Mouse (Mus musculus) kidney, postnatal 0 days (tissue): Measurements from ENCODE around the gene Mtif2. TPM values are rescaled to one million over a fixed set of nuclear protein-coding genes. Genes with fewer than 3 reads are reported as not detected.
A peak's percentile ranks its signal among the peaks of the same experiment; 100 is the strongest.

ENCODE experiments used
- ATAC-seq: fragments of 200-750 bp; cut with Nextera tagmentation; replicated peaks from 2 replicates; pipeline ENCODE4 v1.8.0; 2017; ENCODE audit warnings: low read depth, moderate number of reproducible peaks, moderate TSS enrichment, moderate library complexity; ENCODE audit not compliant: low FRiP score
- DNase-seq: peaks from one replicate; pipeline ENCODE4 v3.0.0-alpha.2; 2016; ENCODE audit warnings: low spot score
- H3K27ac ChIP-seq: fragments of 300-500 bp; sonication (generic); 2 replicates; pipeline ENCODE4 v1.5.1; 2014; ENCODE audit warnings: mild to moderate bottlenecking
- H3K27me3 ChIP-seq: fragments of 300-500 bp; sonication (generic); 2 replicates; pipeline ENCODE4 v1.6.1; 2014; ENCODE audit warnings: low read length, mixed read lengths; ENCODE audit not compliant: insufficient read depth
- H3K36me3 ChIP-seq: fragments of 300-500 bp; sonication (generic); 2 replicates; pipeline ENCODE4 v1.6.1; 2014; ENCODE audit warnings: low read length, mixed read lengths; ENCODE audit not compliant: insufficient read depth
- H3K4me1 ChIP-seq: fragments of 300-500 bp; sonication (generic); replicated peaks from 2 replicates; pipeline ENCODE4 v1.6.1; 2014; ENCODE audit warnings: antibody characterized with exemption, low read length, mixed read lengths; ENCODE audit not compliant: insufficient read depth
- H3K4me2 ChIP-seq: fragments of 300-500 bp; sonication (generic); 2 replicates; pipeline ENCODE4 v1.6.1; 2014; ENCODE audit warnings: mild to moderate bottlenecking, low read length, moderate library complexity, mixed read lengths
- H3K4me3 ChIP-seq: fragments of 300-500 bp; sonication (generic); replicated peaks from 2 replicates; pipeline ENCODE4 v1.5.1; 2014; ENCODE audit warnings: low read depth, low read length
- H3K9ac ChIP-seq: fragments of 300-500 bp; sonication (generic); 2 replicates; pipeline ENCODE4 v1.6.1; 2014; ENCODE audit warnings: low read depth, low read length
- H3K9me3 ChIP-seq: fragments of 300-500 bp; sonication (generic); replicated peaks from 2 replicates; pipeline ENCODE4 v1.6.1; 2016; ENCODE audit warnings: low read length, inconsistent platforms, mixed read lengths
- CTCF ChIP-seq: IDR thresholded peaks from 2 replicates; pipeline ENCODE4 v1.5.1; 2016; ENCODE audit warnings: antibody characterized with exemption, low read depth, mild to moderate bottlenecking, moderate library complexity
- WGBS: fragments of 180-500 bp; shearing (Covaris S2); extraction: QIAGEN DNeasy Blood & Tissue Kit; methylation state at CpG from one replicate; pipeline ENCODE4 v1.1.7; 2014; 5-methylcytosine and 5-hydroxymethylcytosine counted together
- polyA plus RNA-seq: library from polyadenylated mRNA; unstranded; fragments of >200 nt; fragmentation: Nextera tagmentation; extraction: Ambion mirVana; gene quantifications from 2 replicates; pipeline ENCODE4 v1.2.1, GENCODE M21; 2015

The Mtif2 gene
- 28.5 and 30.4 TPM in 2 replicates for polyA plus RNA-seq

DNA sequence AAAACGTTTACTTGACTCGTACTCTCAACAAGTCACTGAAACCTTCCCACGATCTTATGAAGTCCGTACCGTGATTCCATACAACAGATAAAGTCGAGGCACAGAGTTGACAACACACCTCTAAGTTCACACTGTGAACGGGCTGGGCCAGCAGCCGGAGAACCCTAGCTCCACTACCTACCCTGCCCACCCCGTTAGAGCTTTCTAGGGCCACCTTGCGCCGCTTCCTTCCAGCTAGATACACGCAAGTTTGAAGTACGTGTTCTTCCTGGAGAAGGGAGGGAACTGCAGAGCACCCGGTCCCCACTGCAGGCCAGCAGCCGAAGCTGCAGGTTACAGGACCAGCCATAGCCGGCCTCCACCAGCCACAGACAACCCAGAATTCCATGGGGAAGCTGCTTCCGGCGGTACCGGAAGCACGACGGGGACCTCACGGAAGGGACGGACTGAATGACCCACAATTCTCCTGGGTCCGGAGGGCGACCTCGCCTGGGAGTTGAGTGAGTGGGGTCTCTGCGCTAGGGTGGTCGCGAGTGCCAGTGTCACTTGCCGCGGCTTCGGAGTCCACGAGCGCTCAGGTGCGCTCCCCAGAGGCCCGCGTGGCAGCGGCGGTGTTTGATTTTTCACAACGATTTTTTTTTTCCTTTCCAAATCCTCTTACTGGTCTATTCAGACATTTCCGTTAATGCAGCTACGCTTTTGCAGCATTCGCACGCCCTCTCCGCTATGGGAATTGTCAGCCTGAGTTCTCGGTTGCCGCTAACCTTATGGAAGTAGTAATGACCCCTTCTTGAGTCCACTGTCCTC lies at the start of gene Mtif2:
Mtif2 (plus strand) TSS at position 421 of the 807 bp plus-strand sequence.
- Histone ChIP-seq H3K4me1 (no peaks in the 10 kb centered on the region; the same call in 1 of the 2 replicates), H3K27me3 (no peaks in the 10 kb centered on the region), H3K9ac (peak within 1 kb of the TSS; percentile 58), H3K36me3 (0 out of 2 replicates have a peak, but pooled peaks cover 4% of the 10 kb centered on the region), H3K4me2 (peak within 1 kb of the TSS; percentile 81), H3K4me3 (peak within 1 kb of the TSS; percentile 59), H3K27ac (peak within 1 kb of the TSS; percentile 90), H3K9me3 (no peaks in the 10 kb centered on the region)
- peak; percentile 19; the same call in 1 of the 2 replicates for TF ChIP-seq CTCF
- DNase-seq (peak; percentile 93), ATAC-seq (peak; percentile 99)
- WGBS, result 2% methylated on average over 47 of the region's 47 CpGs

DNA sequence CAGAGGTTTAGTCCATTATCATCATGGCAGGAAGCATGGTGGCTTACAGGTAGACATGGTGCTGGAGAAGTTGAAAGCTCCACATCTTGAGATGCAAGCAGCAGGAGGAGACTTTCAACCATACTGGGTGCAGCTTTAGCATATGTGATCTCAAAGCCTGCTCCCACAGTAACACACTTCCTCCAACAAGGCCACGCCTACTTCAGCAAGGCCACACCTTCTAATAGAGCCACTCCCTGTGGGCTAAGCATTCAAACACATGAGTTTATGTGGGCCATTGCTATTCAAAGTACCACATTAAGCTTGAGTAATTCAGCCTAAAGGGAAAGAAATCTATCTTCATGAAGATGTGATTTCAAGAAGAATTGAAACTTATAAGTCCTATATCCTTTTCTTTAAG lies 33.1 kb upstream of the Mtif2 start:
- no peak for ATAC-seq
- no peak overlapping the region for H3K4me2 ChIP-seq
- no peak overlapping the region for H3K4me3 ChIP-seq
- no peak overlapping the region for H3K9ac ChIP-seq
- no peaks in the 10 kb centered on the region for H3K27me3 ChIP-seq
- no peaks in the 10 kb centered on the region for H3K4me1 ChIP-seq
- no peak overlapping the region for H3K27ac ChIP-seq
- no peak for DNase-seq
- no peaks in the 10 kb centered on the region for H3K36me3 ChIP-seq
- no peak for TF ChIP-seq CTCF
- 94% methylated on average over 1 of the region's 1 CpGs for WGBS
- H3K9me3 ChIP-seq, result no peaks in the 10 kb centered on the region

DNA sequence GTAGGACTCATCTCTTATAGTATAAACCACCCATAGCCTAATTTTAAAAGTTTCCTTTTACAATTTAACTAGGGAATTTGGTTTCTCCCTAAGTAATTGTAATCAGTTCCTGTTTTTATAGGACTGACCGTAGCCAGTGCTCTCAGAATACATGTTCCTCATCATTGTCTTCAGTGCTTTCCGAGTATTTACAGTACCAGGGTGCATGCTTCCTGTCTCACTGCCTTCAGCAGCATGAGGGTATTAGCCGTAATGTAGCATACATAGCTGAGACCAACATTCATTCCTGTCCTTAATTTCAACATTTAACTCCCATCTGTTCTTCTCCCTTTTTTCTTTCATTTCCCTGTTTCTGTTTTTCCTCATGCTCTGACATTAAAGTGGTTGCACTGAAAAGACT lies 29.2 kb upstream of the Mtif2 start:
- H3K27ac ChIP-seq, result no peak overlapping the region
- peaks cover 10% of the 10 kb centered on the region; the same call in 1 of the 2 replicates for H3K36me3 ChIP-seq
- no peak for ATAC-seq

DNA sequence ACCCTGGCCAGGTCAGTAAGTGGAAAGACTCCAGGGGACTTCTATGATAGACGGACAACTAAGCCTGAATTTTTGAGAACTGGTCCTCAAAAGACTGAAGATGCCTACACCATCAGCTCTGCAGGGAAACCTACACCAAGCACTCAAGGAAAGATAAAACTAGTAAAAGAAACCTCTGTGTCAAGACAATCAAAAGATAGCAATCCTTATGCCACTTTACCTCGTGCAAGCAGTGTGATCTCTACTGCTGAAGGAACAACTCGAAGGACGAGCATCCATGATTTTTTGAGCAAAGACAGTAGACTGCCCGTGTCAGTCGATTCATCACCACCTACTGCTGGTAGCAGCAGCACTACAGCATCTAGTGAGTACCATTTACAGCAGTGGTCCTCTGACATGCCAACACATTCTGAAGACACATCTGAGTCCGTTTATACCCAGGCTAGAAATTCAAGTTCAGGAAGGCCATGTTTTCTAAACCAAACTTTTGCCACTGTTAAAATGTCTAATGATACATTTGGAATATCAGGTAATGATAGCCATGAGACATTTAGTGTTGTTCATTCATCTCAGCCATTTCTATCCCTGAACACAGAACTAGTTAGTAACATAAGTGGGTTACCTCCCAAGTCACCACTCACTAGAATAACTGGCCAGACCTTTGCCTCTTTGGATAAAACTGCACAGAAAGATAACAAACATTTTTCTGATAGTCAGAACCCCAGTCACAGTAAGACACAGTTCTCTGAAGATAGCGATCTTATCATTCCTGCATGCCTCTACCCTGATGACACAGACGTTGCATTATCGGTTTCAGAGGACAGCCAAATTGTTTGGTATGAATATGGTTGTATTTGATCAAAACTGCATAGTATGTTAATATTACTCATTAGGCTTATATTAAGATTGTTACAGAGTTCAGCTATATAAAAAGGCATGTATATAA lies 22.0 kb upstream of the Mtif2 start:
- Histone ChIP-seq H3K36me3 (peaks cover 19% of the 10 kb centered on the region; the same call in 1 of the 2 replicates), H3K27ac (no peak overlapping the region), H3K27me3 (no peaks in the 10 kb centered on the region), H3K4me2 (no peak overlapping the region), H3K9me3 (no peaks in the 10 kb centered on the region), H3K4me3 (no peak overlapping the region), H3K4me1 (no peaks in the 10 kb centered on the region), H3K9ac (no peak overlapping the region)
- DNase-seq (no peak), ATAC-seq (no peak)
- no peak for TF ChIP-seq CTCF
- 91% methylated on average over 10 of the region's 10 CpGs for WGBS

More for the DNA sequence above, 29.2 kb upstream of the Mtif2 start:
- Histone ChIP-seq H3K9me3 (no peaks in the 10 kb centered on the region), H3K4me2 (no peak overlapping the region), H3K4me1 (no peaks in the 10 kb centered on the region), H3K9ac (no peak overlapping the region), H3K27me3 (no peaks in the 10 kb centered on the region), H3K4me3 (no peak overlapping the region)
- no peak for TF ChIP-seq CTCF
- DNase-seq, result no peak
- 85% methylated on average over 3 of the region's 3 CpGs for WGBS

DNA sequence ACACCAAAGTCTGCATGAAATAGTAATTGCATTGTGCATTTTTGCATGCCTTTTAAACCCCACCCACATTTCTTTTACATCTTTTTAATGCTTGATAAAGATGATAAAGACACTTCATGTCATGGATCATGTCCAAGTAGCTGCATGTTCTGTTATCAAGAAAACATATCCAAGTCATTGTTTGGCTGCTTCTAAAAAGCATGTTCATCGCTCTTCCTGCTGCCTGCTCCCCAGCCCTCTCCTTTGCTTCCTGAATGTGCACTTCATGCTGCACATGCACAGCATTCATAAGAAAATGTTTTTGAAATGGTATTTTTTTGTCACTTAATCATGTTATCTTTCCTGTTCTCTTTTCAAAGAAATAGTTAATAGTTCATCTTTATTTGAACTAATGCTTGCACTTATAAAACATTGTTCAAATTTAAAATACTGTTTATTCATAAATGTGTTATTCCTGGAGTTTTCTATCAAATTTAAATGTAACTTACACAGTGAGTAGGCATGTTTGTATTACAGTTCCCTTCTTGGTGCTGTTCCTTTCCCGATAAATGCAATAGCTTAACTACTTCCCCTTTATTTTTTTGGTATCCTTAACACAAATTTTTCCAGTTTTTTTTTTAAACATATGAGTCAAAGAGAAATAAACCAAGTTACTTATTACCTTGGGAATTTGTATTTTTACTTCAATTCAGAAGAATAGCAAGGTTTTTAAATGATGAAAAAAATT lies 21.1 kb upstream of the Mtif2 start:
- ATAC-seq, result no peak
- H3K27me3 ChIP-seq, result no peaks in the 10 kb centered on the region
- no peak for TF ChIP-seq CTCF
- H3K36me3 ChIP-seq, result peaks cover 16% of the 10 kb centered on the region; the same call in 1 of the 2 replicates
- no peak for DNase-seq
- H3K4me1 ChIP-seq, result no peaks in the 10 kb centered on the region
- H3K27ac ChIP-seq, result no peak overlapping the region
- H3K4me3 ChIP-seq, result no peak overlapping the region
- no peaks in the 10 kb centered on the region for H3K9me3 ChIP-seq
- H3K9ac ChIP-seq, result no peak overlapping the region
- 97% methylated on average over 2 of the region's 2 CpGs for WGBS
- H3K4me2 ChIP-seq, result no peak overlapping the region
